In the genomic region with DNA sequence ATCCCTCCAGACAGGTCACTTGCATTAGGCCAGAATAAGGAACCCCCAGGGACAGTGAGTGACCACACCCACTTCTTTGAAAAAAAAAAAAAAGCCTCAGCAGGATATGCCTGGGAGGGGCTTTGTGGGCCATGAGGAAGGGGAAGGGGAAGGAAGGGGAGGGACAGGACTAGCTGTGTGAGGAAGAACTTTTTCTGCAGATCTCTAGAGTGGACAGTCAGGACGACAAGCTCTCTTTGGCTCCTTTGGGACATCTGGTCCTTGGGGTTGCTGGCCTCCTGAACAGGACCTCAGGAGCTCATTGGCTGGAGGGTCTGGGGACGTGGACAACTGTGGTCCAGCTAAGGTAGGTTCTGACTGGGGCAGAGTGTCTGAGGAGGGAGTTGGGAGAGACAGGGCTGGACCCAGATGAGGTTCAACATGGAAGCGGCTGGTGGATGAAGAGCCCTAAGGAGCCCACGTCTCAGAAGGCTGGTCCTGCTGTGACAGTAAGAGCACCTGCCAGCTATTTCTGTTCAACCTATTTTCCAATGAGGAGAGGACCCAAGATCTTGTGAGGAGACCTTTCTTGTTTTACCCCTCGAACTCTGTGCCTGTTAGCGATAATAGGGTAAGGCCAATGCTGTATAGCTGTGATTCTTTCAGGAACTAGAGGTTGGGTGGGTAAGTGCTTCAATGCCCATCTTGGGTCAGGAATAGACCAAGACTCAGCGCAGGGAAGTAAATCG, we compare ENCODE assay signal across 7 mouse cellular contexts. TPM values are rescaled to one million over a fixed set of nuclear protein-coding genes. Genes with fewer than 3 reads are reported as not detected.
DNase-seq lines count a peak whose midpoint lies in the region; ATAC-seq and TF ChIP-seq lines count a peak whose summit lies in the region.

Gene Pik3r6, plus strand, starts transcription at position 118 of the 728 bp plus-strand sequence.

- no peak within 1 kb of the TSS for H3K9ac ChIP-seq in embryonic facial prominence, embryonic 15.5 days
- no peak within 1 kb of the TSS for H3K9ac ChIP-seq in kidney, embryonic 14.5 days (ENCODE audit: low read depth, low read length)

- no peaks in the 10 kb centered on the region for H3K36me3 ChIP-seq in embryonic facial prominence, embryonic 15.5 days
- H3K36me3 ChIP-seq in kidney, embryonic 14.5 days (ENCODE audit: control insufficient read depth, insufficient read depth, low read length) = no peaks in the 10 kb centered on the region

- TF ChIP-seq POLR2A in bone marrow macrophage, adult 2 months (IDR thresholded peaks at IDR 0.05; ENCODE audit: borderline replicate concordance, low read depth, low read length) = peak; percentile 79; the same call in 1 of the 2 replicates

- 83% methylated on average over 8 of the region's 8 CpGs for WGBS in embryonic facial prominence, embryonic 15.5 days
- WGBS in kidney, embryonic 14.5 days = 88% methylated on average over 8 of the region's 8 CpGs

- H3K27ac ChIP-seq in bone marrow macrophage, adult 2 months (ENCODE audit: insufficient read depth, low read depth, low read length) = peak within 1 kb of the TSS; percentile 76
- no peak within 1 kb of the TSS for H3K27ac ChIP-seq in embryonic facial prominence, embryonic 15.5 days (replicated peaks)
- H3K27ac ChIP-seq in kidney, embryonic 14.5 days (ENCODE audit: low read depth, low read length) = no peak within 1 kb of the TSS

- peaks cover 29% of the 10 kb centered on the region for H3K4me1 ChIP-seq in bone marrow macrophage, adult 2 months (ENCODE audit: control insufficient read depth, insufficient read depth, low read length)
- no peaks in the 10 kb centered on the region for H3K4me1 ChIP-seq in embryonic facial prominence, embryonic 15.5 days
- peaks cover 5% of the 10 kb centered on the region; the same call in 1 of the 2 replicates for H3K4me1 ChIP-seq in kidney, embryonic 14.5 days (ENCODE audit: control insufficient read depth, insufficient read depth, low read length)

- H3K4me3 ChIP-seq in bone marrow macrophage, adult 2 months (ENCODE audit: insufficient read depth, low read length) = peak within 1 kb of the TSS; percentile 72
- peak within 1 kb of the TSS; percentile 11; the same call in 1 of the 2 replicates for H3K4me3 ChIP-seq in embryonic facial prominence, embryonic 15.5 days (replicated peaks)
- H3K4me3 ChIP-seq in kidney, embryonic 14.5 days (ENCODE audit: low read length) = peak within 1 kb of the TSS; percentile 13; the same call in 1 of the 2 replicates

- H3K27me3 ChIP-seq in embryonic facial prominence, embryonic 15.5 days = no peaks in the 10 kb centered on the region
- no peaks in the 10 kb centered on the region for H3K27me3 ChIP-seq in kidney, embryonic 14.5 days (ENCODE audit: control insufficient read depth, insufficient read depth, low read length)

- ATAC-seq in embryonic facial prominence, embryonic 15.5 days (ENCODE audit: insufficient number of reproducible peaks, low FRiP score, low TSS enrichment, low read depth) = no peak
- no peak for ATAC-seq in kidney, embryonic 14.5 days (ENCODE audit: low FRiP score, low TSS enrichment)
- ATAC-seq in activated CD4-positive, CD25-positive, alpha-beta regulatory T cell, adult 4 months = no peak

- H3K9me3 ChIP-seq in embryonic facial prominence, embryonic 15.5 days (replicated peaks) = no peaks in the 10 kb centered on the region
- H3K9me3 ChIP-seq in kidney, embryonic 14.5 days (ENCODE audit: control insufficient read depth, low read length) = no peaks in the 10 kb centered on the region

- peak; percentile 22 for DNase-seq in lung, postnatal 14 days
- DNase-seq in cerebellum, postnatal 36 days = no peak
- DNase-seq in thymus, postnatal 14 days = no peak

- TF ChIP-seq CTCF in bone marrow macrophage, adult 2 months (IDR thresholded peaks at IDR 0.05; ENCODE audit: low read depth, low read length) = no peak

- 0 out of 2 replicates have a peak within 1 kb of the TSS, but pooled peaks have one; percentile 8 for H3K4me2 ChIP-seq in embryonic facial prominence, embryonic 15.5 days (replicated peaks)
- H3K4me2 ChIP-seq in kidney, embryonic 14.5 days (replicated peaks; ENCODE audit: low read depth, low read length) = peak within 1 kb of the TSS; percentile 26

RNA-seq across cellular contexts. Expression of gene Pik3r6, which starts in this region (rescaled TPM):
- 30.1 and 35.5 TPM in 2 replicates for polyA plus RNA-seq in bone marrow macrophage, adult 2 months (2012; ENCODE audit: insufficient read depth, insufficient read length, missing spikeins)
- 2.7 and 3.9 TPM in 2 replicates for polyA plus RNA-seq in embryonic facial prominence, embryonic 15.5 days (2015; fragmentation: Nextera tagmentation; extraction: Ambion mirVana)
- 2.3 and 3.7 TPM in 2 replicates for polyA plus RNA-seq in kidney, embryonic 14.5 days (2014; fragmentation: Nextera tagmentation; extraction: Ambion mirVana)
- not detected for polyA plus RNA-seq in activated CD4-positive, CD25-positive, alpha-beta regulatory T cell, adult 4 months (2017; shearing (Covaris generic))

Comparison
In these comparisons a context has a peak if more than half of its experiments do, and no peak if none do; other contexts are left out.
1. H3K4me3 ChIP-seq: peak in every context shown above with its lines; median percentile 72 in bone marrow macrophage, adult 2 months; 13 in kidney, embryonic 14.5 days; 11 in embryonic facial prominence, embryonic 15.5 days.